Mouse (Mus musculus): ENCODE data around the gene Acot5.

GRCm38 (mm10) chr12:84053679-84054391, 15.3 kb upstream of the Acot5 start:
- no peak for TF ChIP-seq CTCF (IDR thresholded peaks at IDR 0.05; ENCODE audit: extremely low read depth, insufficient read length, insufficient replicate concordance, low read depth, low read length)
- TF ChIP-seq POLR2A (IDR thresholded peaks at IDR 0.05; ENCODE audit: low read depth, low read length), result no peak
